Mouse (Mus musculus): ENCODE results near the gene Hist1h4d. TPM values are rescaled to one million over a fixed set of nuclear protein-coding genes. Genes with fewer than 3 reads are reported as not detected.
A peak's percentile ranks its signal among the peaks of the same experiment; 100 is the strongest.

Hist1h4d gene
- polyA plus RNA-seq, 1 experiment from 2014 or later = 35.3 TPM

DNA sequence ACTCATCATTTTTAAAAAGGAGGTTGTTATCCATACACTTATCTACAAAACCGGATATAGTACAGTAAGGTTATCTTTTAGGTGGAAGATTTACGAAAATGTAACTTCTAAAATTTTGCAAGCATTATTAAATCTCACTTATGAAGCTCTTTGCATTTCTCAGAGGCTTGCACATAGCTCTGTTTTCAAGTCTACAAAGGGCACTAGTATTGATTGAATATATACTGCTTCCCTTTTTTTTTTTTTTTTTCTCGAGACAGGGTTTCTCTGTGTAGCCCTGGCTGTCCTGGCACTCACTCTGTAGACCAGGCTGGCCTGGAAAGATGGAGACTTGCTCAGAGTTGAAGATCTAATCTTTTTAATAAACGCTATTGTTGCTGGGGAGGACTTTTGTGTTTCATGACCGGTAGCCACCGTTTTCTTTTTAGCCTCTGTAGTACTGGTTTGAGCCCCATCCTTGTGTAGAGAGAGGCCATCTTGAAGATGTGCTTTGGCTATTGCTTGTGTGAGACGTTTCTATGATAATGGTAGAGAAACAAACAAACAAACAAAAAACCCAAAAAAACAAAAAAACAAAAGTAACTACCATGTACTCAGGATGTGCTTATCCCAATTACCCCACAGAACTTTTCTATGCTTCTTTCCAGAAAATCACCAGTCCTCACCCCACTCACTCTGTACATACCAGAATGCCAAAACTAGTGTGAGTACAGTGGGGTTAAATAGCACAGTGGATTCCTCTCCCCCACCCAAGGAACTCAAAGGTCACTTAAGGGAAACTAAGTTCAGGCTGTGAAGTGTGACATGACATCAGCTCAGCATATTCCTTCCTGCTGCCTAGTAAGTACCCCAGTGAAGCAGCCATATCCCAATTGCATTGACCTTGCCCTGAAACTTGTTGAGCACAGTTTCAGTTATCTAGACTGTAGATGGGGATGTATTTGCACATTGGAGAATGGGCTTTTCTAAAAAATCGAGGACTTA lies 29.2 kb upstream of the Hist1h4d start:
- no peak for ATAC-seq
- H3K9ac ChIP-seq (ENCODE audit: low read depth, low read length) = no peak overlapping the region
- no peaks in the 10 kb centered on the region for H3K36me3 ChIP-seq (ENCODE audit: control insufficient read depth, insufficient read depth)
- no peaks in the 10 kb centered on the region for H3K4me1 ChIP-seq (replicated peaks; ENCODE audit: control insufficient read depth, insufficient read depth, low read length)
- H3K9me3 ChIP-seq (ENCODE audit: control insufficient read depth) = no peaks in the 10 kb centered on the region
- WGBS = 49% methylated on average over 8 of the region's 8 CpGs
- no peak for TF ChIP-seq CTCF (IDR thresholded peaks at IDR 0.05; ENCODE audit: low read depth)
- peak overlapping the region; percentile 64 for H3K4me2 ChIP-seq (replicated peaks; ENCODE audit: low read depth)
- H3K4me3 ChIP-seq (ENCODE audit: low read depth, low read length) = peak overlapping the region; percentile 38; the same call in 1 of the 2 replicates
- no peak overlapping the region for H3K27ac ChIP-seq (ENCODE audit: low read depth, low read length)
- no peaks in the 10 kb centered on the region for H3K27me3 ChIP-seq (replicated peaks; ENCODE audit: control insufficient read depth, insufficient read depth, low read length)

DNA sequence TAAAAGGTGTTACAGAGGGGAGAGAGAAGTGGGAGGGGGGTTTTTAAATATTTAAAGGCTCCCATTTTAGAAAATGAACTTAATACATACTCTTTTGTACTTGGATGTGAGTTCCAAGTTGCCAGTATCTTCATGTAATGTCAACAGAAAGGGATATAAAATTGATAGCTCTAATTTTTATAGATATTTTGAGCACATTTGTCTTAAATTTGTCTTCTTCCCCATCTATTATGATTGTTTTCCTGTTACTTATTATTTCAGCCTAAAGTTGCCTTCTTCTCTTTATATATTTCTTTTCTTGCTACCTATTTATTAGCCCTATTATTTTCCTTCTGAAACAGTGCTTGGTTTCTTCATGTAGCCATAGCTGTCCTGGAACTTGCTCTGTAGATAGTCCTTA lies 28.4 kb upstream of the Hist1h4d start, which contains the start of gene Hist1h1d:
Gene Hist1h1d (plus strand): TSS at position 301 of the 400 bp plus-strand sequence.
- H3K4me3 ChIP-seq (ENCODE audit: low read depth, low read length) = no peak within 1 kb of the TSS
- H3K4me1 ChIP-seq (replicated peaks; ENCODE audit: control insufficient read depth, insufficient read depth, low read length) = no peaks in the 10 kb centered on the region
- H3K9me3 ChIP-seq (ENCODE audit: control insufficient read depth) = no peaks in the 10 kb centered on the region
- TF ChIP-seq CTCF (IDR thresholded peaks at IDR 0.05; ENCODE audit: low read depth) = no peak
- no peak within 1 kb of the TSS; the same call in 1 of the 2 replicates for H3K27ac ChIP-seq (ENCODE audit: low read depth, low read length)
- no peaks in the 10 kb centered on the region for H3K36me3 ChIP-seq (ENCODE audit: control insufficient read depth, insufficient read depth)
- peak within 1 kb of the TSS; percentile 78; the same call in 1 of the 2 replicates for H3K4me2 ChIP-seq (replicated peaks; ENCODE audit: low read depth)
- no peaks in the 10 kb centered on the region for H3K27me3 ChIP-seq (replicated peaks; ENCODE audit: control insufficient read depth, insufficient read depth, low read length)
- no peak for ATAC-seq
- no peak within 1 kb of the TSS for H3K9ac ChIP-seq (ENCODE audit: low read depth, low read length)

DNA sequence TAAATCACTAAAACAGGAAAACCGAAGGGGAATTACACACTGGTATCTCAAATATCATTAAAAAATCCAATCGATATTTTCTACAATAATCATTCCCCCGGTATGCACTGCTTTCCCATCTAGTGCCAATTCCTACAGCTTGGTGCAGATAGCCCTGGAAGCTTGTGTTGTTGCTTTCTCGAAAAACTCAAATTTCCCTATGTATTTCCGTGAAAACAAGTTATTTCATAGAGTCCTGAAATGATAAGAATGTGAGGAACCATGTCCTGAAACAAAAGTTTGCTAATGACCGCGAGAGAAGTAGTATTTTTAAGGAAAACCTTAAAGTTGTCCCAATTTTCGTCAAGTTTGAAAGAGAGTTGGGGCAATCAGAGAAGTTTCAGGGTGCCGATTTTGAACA lies 27.0 kb upstream of the Hist1h4d start:
- H3K36me3 ChIP-seq (ENCODE audit: control insufficient read depth, insufficient read depth) = no peaks in the 10 kb centered on the region
- H3K4me1 ChIP-seq (replicated peaks; ENCODE audit: control insufficient read depth, insufficient read depth, low read length) = no peaks in the 10 kb centered on the region
- peak overlapping the region; percentile 70; the same call in 1 of the 2 replicates for H3K9ac ChIP-seq (ENCODE audit: low read depth, low read length)
- no peak for TF ChIP-seq CTCF (IDR thresholded peaks at IDR 0.05; ENCODE audit: low read depth)
- ATAC-seq = no peak
- WGBS = 14% methylated on average over 9 of the region's 9 CpGs
- H3K27ac ChIP-seq (ENCODE audit: low read depth, low read length) = peak overlapping the region; percentile 85
- peak overlapping the region; percentile 46; the same call in 1 of the 2 replicates for H3K4me3 ChIP-seq (ENCODE audit: low read depth, low read length)
- peak overlapping the region; percentile 78 for H3K4me2 ChIP-seq (replicated peaks; ENCODE audit: low read depth)
- no peaks in the 10 kb centered on the region for H3K9me3 ChIP-seq (ENCODE audit: control insufficient read depth)
- H3K27me3 ChIP-seq (replicated peaks; ENCODE audit: control insufficient read depth, insufficient read depth, low read length) = no peaks in the 10 kb centered on the region

DNA sequence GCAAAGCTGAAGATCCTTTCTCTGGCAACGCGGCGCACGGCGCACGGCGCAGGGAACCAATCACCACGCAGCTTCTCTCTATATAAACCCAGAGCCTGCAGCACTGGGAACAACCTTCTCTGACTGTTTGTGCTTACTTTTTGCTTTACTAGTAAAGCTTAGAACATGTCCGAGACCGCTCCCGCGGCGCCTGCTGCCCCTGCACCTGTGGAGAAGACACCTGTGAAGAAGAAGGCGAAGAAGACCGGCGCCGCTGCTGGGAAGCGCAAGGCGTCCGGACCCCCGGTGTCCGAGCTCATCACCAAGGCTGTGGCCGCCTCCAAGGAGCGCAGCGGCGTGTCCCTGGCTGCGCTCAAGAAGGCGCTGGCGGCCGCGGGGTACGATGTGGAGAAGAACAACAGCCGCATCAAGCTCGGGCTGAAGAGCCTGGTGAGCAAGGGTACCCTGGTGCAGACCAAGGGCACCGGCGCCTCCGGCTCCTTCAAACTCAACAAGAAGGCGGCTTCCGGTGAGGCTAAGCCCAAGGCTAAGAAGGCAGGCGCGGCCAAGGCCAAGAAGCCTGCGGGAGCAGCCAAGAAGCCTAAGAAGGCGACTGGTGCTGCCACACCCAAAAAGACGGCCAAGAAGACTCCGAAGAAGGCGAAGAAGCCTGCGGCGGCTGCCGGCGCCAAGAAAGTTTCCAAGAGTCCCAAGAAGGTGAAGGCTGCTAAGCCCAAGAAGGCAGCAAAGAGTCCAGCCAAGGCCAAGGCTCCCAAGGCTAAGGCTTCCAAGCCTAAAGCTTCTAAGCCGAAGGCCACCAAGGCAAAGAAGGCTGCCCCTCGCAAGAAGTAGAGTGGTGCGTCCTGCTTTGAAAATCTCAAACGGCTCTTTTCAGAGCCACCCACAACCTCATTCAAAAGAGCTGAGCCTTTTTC lies 26.2 kb upstream of the Hist1h4d start:
- Histone ChIP-seq H3K36me3 (ENCODE audit: control insufficient read depth, insufficient read depth) (no peaks in the 10 kb centered on the region), H3K9me3 (ENCODE audit: control insufficient read depth) (no peaks in the 10 kb centered on the region), H3K4me2 (replicated peaks; ENCODE audit: low read depth) (peak overlapping the region; percentile 78), H3K9ac (ENCODE audit: low read depth, low read length) (peak overlapping the region; percentile 70), H3K4me1 (replicated peaks; ENCODE audit: control insufficient read depth, insufficient read depth, low read length) (no peaks in the 10 kb centered on the region), H3K4me3 (ENCODE audit: low read depth, low read length) (peak overlapping the region; percentile 46), H3K27ac (ENCODE audit: low read depth, low read length) (peak overlapping the region; percentile 85), H3K27me3 (replicated peaks; ENCODE audit: control insufficient read depth, insufficient read depth, low read length) (no peaks in the 10 kb centered on the region)
- TF ChIP-seq CTCF (IDR thresholded peaks at IDR 0.05; ENCODE audit: low read depth) = no peak
- ATAC-seq = peak; percentile 79
- WGBS = under 1% methylated on average over 53 of the region's 54 CpGs

DNA sequence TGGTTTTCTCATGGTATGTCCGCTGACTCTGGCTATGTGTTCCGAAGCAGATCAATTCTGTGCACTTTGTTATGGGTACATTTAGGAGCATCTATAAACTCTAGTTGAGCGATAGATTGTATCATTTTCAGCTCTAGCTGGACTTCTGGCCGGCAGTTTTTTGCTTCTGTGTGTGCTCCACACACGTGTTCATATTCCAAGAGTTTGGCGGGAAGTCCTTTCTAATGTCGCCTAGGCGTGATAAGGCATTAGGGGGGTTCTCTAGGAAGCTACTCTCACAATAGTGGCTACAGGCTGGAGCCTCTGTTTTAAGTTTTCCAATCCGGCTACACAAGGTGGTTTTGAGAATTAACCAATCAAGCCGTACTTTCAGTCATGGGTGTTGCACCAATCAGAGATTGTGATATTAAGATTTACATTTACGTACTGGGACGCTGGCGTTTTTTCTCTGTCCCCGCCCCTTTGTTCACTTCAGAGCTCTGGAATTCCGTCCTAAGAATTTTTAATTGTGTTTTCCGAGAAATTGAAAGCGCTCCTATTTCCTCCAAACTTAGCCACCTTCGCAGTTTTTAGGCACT lies 25.5 kb upstream of the Hist1h4d start:
- ATAC-seq = peak; percentile 61
- H3K4me2 ChIP-seq (replicated peaks; ENCODE audit: low read depth) = peak overlapping the region; percentile 78
- under 1% methylated on average over 18 of the region's 18 CpGs for WGBS

More for the DNA sequence above, 25.5 kb upstream of the Hist1h4d start:
- Histone ChIP-seq H3K9me3 (ENCODE audit: control insufficient read depth) (no peaks in the 10 kb centered on the region), H3K4me3 (ENCODE audit: low read depth, low read length) (peak overlapping the region; percentile 46), H3K4me1 (replicated peaks; ENCODE audit: control insufficient read depth, insufficient read depth, low read length) (no peaks in the 10 kb centered on the region), H3K27ac (ENCODE audit: low read depth, low read length) (peak overlapping the region; percentile 85), H3K9ac (ENCODE audit: low read depth, low read length) (peak overlapping the region; percentile 70), H3K36me3 (ENCODE audit: control insufficient read depth, insufficient read depth) (no peaks in the 10 kb centered on the region), H3K27me3 (replicated peaks; ENCODE audit: control insufficient read depth, insufficient read depth, low read length) (no peaks in the 10 kb centered on the region)
- no peak for TF ChIP-seq CTCF (IDR thresholded peaks at IDR 0.05; ENCODE audit: low read depth)
